Mouse (Mus musculus) CD4-positive, CD25-positive, alpha-beta regulatory T cell, adult 2 months (primary cell): ENCODE data around the gene Ube4b.

ENCODE experiments used
- DNase-seq: peaks from one replicate; pipeline ENCODE4 v3.0.0-alpha.2; 2012; ENCODE audit warnings: low read depth, low spot score

The Ube4b gene

DNA sequence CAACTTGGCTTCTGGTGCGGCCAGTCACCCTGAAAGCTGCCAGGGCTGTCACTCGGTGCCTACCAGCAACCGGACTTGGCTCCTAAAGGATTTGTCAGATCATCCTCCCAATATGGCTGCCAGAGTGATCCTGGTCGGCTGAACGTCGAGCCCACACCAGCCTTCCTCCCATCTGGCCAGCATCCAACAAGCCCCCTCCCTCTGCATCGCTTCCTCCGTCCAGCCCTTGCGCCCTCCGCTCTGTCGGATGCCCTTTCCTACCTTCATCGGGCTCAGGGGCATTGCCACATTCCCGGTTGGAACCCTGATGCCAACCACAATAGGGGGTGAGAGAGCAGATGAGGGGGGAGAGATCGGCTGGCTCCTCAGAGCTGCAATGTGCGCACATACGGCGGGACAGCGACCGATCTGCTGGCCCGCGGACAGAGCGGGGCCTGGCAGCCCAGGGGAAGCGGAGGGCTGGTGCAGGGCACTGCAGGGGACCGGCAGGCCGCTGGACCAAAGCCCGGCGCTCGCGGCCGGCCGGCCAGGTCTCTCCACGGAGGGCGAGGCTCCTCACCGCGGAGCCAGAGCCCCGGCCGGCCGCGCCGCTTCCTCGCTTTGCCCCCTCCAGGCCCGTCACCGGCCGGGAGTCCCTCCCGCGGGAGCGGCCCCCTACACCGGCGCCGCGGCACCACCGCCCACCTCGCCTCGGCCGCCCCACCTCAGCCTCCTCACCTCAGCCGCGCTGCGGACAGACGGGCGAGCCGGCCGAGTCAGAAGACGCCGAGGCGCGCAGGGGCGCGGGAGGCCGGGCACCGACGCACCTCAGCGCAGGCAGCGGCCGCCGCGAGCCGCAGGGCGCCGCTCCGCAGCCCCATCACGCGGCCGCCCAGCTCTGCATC, 119.6 kb downstream of the Ube4b start:
- peak; percentile 34 for DNase-seq

- DNase-seq: no peak
Observed at GRCm38 (mm10) chr4:149305761-149306711, 120.5 kb downstream of the Ube4b start.

GRCm38 (mm10) chr4:149304466-149304865, 122.1 kb downstream of the Ube4b start:
- no peak for DNase-seq

GRCm38 (mm10) chr4:149303502-149303901, 123.0 kb downstream of the Ube4b start:
- DNase-seq: no peak

- no peak for DNase-seq
Observed at GRCm38 (mm10) chr4:149302751-149303150, 123.8 kb downstream of the Ube4b start.

DNA sequence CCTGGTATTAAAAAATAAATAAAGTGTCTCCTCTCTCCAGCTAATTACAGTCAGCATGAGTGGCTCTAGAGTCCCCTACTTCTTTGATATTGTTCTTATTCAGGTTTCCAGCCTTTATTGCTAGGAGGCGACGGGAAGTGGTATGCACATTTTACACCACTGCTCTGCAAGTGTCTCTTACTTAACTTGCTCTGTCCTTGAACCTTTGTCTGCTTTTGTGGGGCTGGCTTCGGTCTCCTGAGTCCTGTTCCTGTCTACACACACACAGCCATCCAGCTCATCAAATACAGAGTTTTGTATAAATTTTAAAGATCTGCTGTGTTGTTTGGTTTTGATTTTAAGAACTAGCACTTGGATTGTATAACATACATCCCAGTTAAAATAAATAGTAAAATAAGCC, 124.4 kb downstream of the Ube4b start:
- no peak for DNase-seq

GRCm38 (mm10) chr4:149296501-149296900, 130.0 kb downstream of the Ube4b start:
- no peak for DNase-seq

- DNase-seq: no peak
Observed at GRCm38 (mm10) chr4:149292984-149293383, 133.6 kb downstream of the Ube4b start.

GRCm38 (mm10) chr4:149291061-149291460, 135.5 kb downstream of the Ube4b start:
- no peak for DNase-seq

DNA sequence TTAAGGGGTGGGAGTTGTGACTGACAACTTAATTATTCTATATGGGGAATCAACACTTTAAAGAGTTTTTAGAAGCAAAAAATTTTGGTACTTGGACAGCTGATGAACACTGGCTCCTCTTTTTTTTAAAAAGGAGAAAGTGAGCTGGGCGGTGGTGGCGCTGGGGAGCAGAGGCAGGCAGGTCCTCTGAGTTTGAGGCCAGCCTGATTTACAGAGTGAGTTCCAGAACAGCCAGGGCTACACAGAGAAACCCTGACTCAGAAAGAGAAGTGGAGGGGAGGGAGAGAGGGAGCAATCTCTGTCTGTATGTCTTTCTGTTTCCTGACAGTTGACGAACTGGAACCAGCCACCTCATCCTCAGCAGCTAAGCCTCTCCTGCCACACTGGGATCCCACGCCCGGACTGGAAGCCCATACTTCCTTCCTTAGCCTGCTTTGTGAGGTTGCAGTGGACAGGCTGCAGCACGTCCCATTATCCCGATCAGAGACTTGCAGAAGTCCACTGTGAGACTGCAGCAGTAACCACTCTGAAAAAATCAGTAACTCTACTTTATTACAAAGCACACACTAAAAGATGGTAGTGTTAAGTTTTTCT, 136.3 kb downstream of the Ube4b start:
- no peak for DNase-seq

DNA sequence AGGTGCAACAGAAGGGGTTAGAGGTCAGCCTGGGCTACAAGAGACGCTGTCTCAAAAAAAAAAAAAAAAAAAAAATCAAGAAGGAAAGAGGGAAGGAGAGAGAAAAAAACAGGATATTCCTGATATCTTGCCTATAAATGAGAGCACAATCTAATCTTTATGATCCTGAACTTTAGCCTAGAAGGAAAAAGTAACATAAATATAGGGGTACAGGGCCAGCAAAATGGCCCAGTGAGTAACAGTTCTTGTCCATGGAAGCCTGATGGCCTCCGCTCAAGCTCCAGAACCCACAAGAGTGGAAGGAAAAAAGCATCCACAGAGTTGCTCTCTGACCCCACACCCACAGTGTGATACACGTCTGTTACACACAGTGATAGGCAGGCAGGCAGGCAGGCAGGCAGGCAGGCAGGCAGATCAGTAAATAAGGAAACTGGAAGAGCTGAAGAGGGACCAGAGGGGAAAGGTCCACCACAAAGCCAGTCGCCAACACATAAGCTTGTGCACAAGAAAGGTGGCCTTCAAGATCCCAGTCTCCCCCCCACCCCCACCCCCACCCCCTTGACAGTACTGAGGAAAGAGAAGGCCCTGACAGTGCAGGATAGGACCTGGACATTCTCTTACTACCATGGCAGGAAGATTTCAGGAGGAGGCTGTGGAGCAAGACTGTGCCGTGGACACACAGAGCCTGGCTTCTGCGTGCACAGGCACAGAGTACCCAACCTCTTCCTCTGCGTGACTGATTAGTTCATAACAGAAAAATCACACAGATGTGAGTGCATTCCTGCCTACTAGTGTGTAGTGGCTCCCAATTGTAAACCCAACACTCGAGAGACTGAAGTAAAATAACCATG, 140.0 kb downstream of the Ube4b start:
- no peak for DNase-seq

DNA sequence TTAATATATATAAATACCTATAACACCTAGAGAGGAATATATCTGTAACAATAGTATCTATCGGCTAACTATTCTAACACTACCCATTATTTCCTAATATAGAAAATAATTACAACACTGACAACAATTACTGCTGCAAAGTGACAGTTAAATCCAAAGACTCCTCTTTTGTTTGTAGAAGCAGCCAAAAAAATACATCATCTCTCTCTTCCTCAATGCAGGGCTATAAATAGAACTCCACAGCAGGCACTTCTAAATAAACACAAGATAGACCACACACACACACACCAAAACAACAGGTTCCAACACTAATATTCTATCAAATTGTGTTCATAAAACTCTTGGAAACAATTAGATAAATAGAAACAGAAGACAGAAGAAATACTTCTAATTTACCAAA, 140.9 kb downstream of the Ube4b start:
- DNase-seq: no peak

DNA sequence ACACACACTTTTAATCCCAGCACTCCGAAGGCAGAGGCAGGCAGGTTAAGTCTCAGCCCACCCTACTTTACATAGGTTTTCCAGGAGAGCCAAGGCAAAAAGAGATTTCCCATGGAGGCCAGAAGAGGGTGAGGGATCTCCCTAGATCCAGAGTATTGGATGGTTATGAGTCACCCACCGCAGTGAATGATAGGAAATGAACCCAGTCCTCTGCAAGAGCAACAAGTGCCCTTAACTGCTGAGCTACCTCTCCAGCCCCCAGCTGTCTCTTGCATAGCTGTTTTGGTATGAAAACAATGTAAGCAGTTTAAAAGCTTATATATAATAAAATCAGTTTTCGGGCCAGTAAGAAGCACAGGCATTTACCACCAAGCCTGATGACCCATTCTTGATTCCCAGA, 143.5 kb downstream of the Ube4b start:
- DNase-seq: no peak

DNA sequence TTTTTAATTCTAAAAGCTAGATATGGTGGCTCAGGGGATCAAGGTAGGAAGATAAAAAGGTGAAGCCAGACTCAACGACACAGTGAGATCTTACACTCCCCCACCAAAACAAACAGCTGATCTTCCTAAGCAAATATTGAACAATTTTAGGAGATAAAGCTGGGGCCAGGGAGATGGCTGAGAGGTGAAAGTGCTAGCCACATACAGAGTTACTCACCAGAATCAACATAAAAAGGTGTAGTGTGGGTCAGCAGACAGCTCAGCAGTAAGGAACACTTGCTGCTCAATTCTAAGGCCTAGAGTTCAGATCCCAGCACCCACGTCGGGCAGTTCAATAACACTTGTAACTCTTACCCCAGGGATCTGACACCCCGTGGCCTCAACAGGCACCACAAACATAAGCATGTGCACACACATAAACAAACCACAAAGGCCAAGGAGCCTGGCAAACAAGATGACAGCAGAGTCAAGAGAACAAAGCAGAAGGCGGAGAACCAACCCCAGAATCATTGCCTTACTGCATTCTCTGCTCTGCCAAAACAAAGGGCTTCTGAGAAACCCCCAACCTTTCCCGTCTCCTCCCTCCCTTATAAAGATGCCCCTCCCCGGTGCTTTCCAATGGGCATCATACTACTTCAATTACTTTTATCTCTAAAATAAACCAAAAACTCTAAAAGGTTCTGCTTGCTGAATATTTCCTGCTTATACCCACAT, 144.4 kb downstream of the Ube4b start:
- DNase-seq: peak; percentile 62
